Mouse (Mus musculus) left cerebral cortex, postnatal 4 days (tissue): ENCODE measurements around the gene Tnnt1. TPM values are rescaled to one million over a fixed set of nuclear protein-coding genes. Genes with fewer than 3 reads are reported as not detected.

Source experiments
- total RNA-seq, 2 experiments: library from RNA; stranded (reverse); gene quantifications; 2 replicates each; pipeline ENCODE4 v1.2.3; 2021

The Tnnt1 gene
- total RNA-seq, 2 experiments from 2014 or later: 0.89 to 1.0 TPM

Other genes with a start within 250 kb of the Tnnt1 start
- gene Ncr1, start 178.7 kb downstream of the Tnnt1 start, total RNA-seq: not detected
- not detected for gene Gp6, start 118.6 kb downstream of the Tnnt1 start, total RNA-seq
- 10 to 100 TPM; 42.4 to 45.0 TPM for gene Rdh13, start 70.7 kb downstream of the Tnnt1 start, total RNA-seq
- 1 to 10 TPM; 5.1 to 8.0 TPM for gene Eps8l1, start 55.7 kb downstream of the Tnnt1 start, total RNA-seq
- 100 to 1,000 TPM; 123 to 135 TPM for gene Ppp1r12c, start 14.7 kb downstream of the Tnnt1 start, total RNA-seq
- gene Tnni3, start 7.8 kb upstream of the Tnnt1 start, total RNA-seq: 1 to 10 TPM; 1.8 to 2.0 TPM
- gene Dnaaf3, start 16.1 kb upstream of the Tnnt1 start, total RNA-seq: under 1 TPM; 0.50 to 0.77 TPM
- gene Syt5, start 31.2 kb upstream of the Tnnt1 start, total RNA-seq: 100 to 1,000 TPM; 205 to 208 TPM
- 1 to 10 TPM; 1.7 to 2.1 TPM for gene Ptprh, start 87.7 kb upstream of the Tnnt1 start, total RNA-seq
- gene Tmem86b, start 115.0 kb upstream of the Tnnt1 start, total RNA-seq: 10 to 100 TPM; 12.5 to 14.8 TPM
- gene Ppp6r1, start 142.6 kb upstream of the Tnnt1 start, total RNA-seq: 10 to 100 TPM; 87.9 to 89.1 TPM
- gene Hspbp1, start 168.7 kb upstream of the Tnnt1 start, total RNA-seq: 100 to 1,000 TPM in 1 of 2 experiments, 10 to 100 TPM in 1; 99.7 to 111 TPM
- gene Brsk1, start 174.2 kb upstream of the Tnnt1 start, total RNA-seq: 100 to 1,000 TPM; 258 to 262 TPM
- gene Tmem150b, start 208.9 kb upstream of the Tnnt1 start, total RNA-seq: not detected
- gene Kmt5c, start 223.7 kb upstream of the Tnnt1 start, total RNA-seq: 10 to 100 TPM; 53.2 to 58.9 TPM
- gene Cox6b2, start 236.7 kb upstream of the Tnnt1 start, total RNA-seq: 1 to 10 TPM; 7.3 to 8.8 TPM